Mouse (Mus musculus): Measurements from ENCODE around the gene Slc22a7. TPM values are rescaled to one million over a fixed set of nuclear protein-coding genes. Genes with fewer than 3 reads are reported as not detected.

Gene Slc22a7
- polyA plus RNA-seq, 1 experiment = not detected

DNA sequence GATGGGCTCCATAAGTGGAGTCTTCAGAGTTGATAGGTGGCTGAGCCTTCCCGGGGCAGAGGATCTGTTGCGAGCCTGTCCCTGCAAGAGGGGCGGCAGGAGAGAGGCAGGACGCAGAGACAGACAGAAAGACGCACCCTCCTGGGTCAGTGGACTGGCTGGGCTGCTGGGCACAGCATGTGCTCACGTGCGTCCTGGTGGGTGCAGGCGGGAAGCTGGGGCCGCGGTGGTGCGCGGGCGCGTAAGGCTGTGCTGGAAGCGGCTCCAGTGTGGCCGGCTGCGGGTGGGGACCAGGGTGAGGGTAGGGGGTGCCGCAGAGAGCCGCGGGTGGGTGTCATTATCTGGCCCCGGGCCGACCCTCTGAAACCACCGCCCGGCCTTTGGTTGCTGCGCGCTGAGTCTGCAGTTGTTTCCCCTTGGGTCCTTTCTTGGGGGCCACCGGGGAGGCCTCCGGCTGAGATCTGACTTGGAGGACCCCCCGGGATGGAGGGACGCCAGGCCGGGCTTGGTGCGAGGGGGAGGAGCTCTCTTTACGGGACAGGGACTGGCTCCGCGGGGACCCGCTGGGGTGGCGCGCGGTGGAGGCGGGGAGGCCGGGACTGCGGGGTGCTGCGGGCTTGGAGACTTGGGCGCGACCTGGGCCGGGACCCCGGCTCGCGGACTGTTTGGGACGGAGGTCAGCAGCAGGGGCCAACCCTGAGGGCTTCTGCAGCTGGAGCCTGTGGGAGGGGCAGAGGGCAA is 6.8 kb upstream of the Slc22a7 start:
- no peak for DNase-seq
- WGBS = 4% methylated on average over 49 of the region's 50 CpGs
- Histone ChIP-seq H3K4me3 (replicated peaks; ENCODE audit: extremely low read depth, low read depth, low read length) (no peak overlapping the region), H3K4me1 (ENCODE audit: control insufficient read depth, insufficient read depth, low read length) (no peaks in the 10 kb centered on the region)
- no peak for TF ChIP-seq CTCF (IDR thresholded peaks at IDR 0.05; ENCODE audit: insufficient read depth, low read length)
- no peak for TF ChIP-seq POLR2A (IDR thresholded peaks at IDR 0.05; ENCODE audit: borderline replicate concordance, extremely low read depth, low read depth, low read length)

DNA sequence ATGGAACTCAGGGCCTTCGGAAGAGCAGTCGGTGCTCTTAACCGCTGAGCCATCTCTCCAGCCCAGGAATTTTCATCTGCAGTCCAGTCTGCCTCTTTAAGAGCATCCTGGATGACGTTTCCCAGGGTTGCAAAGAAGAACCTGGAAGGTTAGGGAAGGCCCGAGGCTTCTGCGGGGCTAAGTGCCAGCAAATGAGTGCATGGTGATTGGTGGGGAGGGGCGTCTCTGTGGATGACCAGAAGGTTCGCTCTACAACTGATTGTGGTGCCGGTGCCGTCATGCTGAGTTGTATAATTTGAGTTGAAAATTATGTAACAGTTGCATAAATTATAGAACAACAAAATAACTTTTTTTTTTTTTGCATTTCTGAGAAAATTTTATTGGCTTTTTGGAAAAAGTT is 919 bp upstream of the Slc22a7 start:
- 91% methylated on average over 10 of the region's 10 CpGs for WGBS
- no peaks in the 10 kb centered on the region for H3K4me1 ChIP-seq (ENCODE audit: control insufficient read depth, insufficient read depth, low read length)
- no peak for DNase-seq
- H3K4me3 ChIP-seq (replicated peaks; ENCODE audit: extremely low read depth, low read depth, low read length) = no peak overlapping the region
- no peak for TF ChIP-seq CTCF (IDR thresholded peaks at IDR 0.05; ENCODE audit: insufficient read depth, low read length)
- no peak for TF ChIP-seq POLR2A (IDR thresholded peaks at IDR 0.05; ENCODE audit: borderline replicate concordance, extremely low read depth, low read depth, low read length)

DNA sequence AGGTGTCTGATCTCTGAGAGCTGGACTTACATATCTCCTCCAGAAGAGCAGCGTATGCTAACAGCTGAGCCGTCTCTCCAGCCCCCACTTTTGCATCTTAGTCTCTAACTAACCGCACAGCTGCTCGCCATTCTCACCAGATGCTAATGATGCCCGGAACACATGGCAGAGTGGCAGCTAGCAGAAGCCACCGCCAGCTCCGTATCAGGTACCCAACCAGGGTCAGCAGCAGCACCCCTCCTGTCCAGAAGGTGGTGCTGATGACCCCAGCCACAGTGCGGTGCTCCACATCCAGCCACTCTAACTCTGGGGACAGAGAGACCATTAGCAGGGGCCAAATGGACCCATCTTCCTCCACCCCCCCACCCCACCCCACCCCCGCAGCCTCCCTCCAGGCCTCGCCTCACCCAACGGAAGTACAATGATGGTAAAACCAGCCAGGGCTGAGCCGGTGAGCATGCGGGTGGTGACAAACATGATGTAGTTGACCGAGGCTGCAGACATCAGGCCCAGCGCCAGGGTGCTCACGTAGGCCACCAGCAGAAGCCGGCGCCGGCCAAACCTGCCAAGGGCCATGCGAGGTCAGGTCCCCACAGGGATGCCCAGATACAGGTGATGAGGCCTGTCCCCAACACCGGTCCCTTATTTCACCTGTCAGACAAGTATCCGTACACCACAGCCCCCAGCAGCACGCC is 1.4 kb downstream of the Slc22a7 start:
- DNase-seq = no peak
- WGBS = 27% methylated on average over 23 of the region's 23 CpGs
- Histone ChIP-seq H3K4me1 (ENCODE audit: control insufficient read depth, insufficient read depth, low read length) (no peaks in the 10 kb centered on the region), H3K4me3 (replicated peaks; ENCODE audit: extremely low read depth, low read depth, low read length) (no peak overlapping the region)
- TF ChIP-seq POLR2A (IDR thresholded peaks at IDR 0.05; ENCODE audit: borderline replicate concordance, extremely low read depth, low read depth, low read length) = no peak
- TF ChIP-seq CTCF (IDR thresholded peaks at IDR 0.05; ENCODE audit: insufficient read depth, low read length) = 0 out of 2 replicates have a peak, but pooled peaks have one; percentile 23

DNA sequence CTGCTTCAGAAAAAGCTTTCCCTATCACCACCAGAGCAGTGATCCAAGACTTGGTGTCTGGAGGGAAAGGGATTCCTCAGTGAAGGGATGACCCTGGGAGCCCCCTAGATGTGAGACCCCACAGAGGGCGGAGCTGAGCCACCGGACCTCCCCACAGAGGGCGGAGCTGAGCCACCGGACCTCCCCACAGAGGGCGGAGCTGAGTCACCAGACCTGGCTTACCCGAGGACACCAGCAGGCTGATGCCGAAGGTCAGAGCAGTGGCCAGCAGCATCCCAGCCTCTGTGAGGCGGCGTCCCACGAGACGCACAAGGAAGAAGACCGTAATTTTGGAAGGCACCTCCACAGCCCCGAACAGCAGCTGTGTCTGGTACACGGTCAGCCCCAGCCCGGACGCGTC is 4.6 kb downstream of the Slc22a7 start:
- Histone ChIP-seq H3K4me3 (replicated peaks; ENCODE audit: extremely low read depth, low read depth, low read length) (no peak overlapping the region), H3K4me1 (ENCODE audit: control insufficient read depth, insufficient read depth, low read length) (no peaks in the 10 kb centered on the region)
- TF ChIP-seq CTCF (IDR thresholded peaks at IDR 0.05; ENCODE audit: insufficient read depth, low read length) (no peak), POLR2A (IDR thresholded peaks at IDR 0.05; ENCODE audit: borderline replicate concordance, extremely low read depth, low read depth, low read length) (no peak)
- DNase-seq = no peak
- 8% methylated on average over 17 of the region's 17 CpGs for WGBS

DNA sequence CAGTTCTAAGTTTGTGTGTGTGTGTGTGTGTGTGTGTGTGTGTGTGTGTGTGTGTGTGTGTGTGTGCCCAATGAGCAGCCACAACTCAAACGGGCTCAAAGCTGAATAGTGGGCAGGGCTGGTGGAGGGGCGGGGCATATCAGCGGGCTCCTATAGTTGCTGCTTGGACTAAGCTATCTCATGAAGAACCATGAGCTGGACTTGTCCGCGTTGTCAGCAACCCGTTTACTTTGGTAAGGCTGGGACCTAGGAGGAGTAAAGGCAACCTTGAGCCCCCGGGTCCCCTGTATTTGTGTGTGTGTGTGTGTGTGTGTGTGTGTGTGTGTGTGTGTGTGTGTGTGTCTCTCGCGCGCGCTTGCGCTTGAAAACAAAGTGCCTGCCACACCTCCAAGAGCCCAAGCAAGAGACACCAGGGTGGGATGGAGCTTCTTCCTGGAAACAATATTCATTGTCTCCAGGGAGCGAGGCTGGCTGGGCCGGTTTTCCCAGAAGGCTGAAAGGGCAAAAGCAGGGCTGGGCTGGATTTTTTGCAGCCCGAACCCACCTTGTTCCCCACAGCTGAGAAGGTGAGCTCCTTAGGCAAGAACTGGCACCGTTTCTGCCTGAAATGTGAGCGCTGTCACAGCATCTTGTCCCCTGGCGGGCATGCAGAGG is 9.4 kb downstream of the Slc22a7 start, which contains the start of gene Crip3:
TSS of gene Crip3 (plus strand) at position 166 of the 654 bp plus-strand sequence.
- H3K4me1 ChIP-seq (ENCODE audit: control insufficient read depth, insufficient read depth, low read length) = no peaks in the 10 kb centered on the region
- no peak within 1 kb of the TSS for H3K4me3 ChIP-seq (replicated peaks; ENCODE audit: extremely low read depth, low read depth, low read length)
- TF ChIP-seq CTCF (IDR thresholded peaks at IDR 0.05; ENCODE audit: insufficient read depth, low read length) = no peak
- TF ChIP-seq POLR2A (IDR thresholded peaks at IDR 0.05; ENCODE audit: borderline replicate concordance, extremely low read depth, low read depth, low read length) = no peak
- DNase-seq = no peak
- WGBS = 9% methylated on average over 18 of the region's 18 CpGs

DNA sequence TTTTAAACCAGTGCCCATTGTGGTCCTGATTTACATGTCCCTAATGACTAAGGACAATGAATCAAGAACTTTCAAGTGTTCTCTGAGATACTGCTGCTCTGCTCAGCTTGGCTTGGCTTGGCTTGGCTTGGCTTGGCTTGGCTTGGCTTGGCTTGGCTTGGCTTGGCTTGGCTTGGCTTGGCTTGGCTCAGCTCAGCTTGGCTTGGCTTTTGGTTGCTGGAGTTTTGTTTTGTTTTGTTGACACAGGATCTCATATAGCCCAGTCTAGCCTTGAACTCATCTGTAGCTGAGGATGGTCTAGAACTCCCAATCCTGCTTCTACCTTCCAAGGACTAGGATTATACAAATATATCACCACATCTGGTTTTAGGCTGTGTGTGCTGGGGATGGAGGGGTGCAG is 11.8 kb downstream of the Slc22a7 start:
- DNase-seq = no peak

DNA sequence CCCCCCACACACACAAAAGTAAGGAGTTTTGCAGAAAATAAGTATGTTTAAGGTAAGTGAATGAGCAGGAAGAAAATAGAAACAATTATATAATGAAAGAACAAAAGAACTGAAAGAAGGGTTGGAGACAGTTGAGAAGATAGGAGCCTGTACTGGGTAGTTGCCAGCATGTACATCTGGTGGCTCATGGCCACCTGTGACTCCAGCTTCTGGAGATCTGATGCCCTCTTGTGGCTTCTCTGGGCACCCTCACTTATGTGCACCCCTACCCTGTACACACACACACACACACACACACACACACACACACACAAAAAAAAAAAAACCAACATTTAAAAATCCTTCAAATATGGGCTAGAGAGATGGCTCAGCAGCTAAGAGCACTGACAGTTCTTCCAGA is 18.5 kb downstream of the Slc22a7 start:
- Histone ChIP-seq H3K4me3 (replicated peaks; ENCODE audit: extremely low read depth, low read depth, low read length) (no peak overlapping the region), H3K4me1 (ENCODE audit: control insufficient read depth, insufficient read depth, low read length) (no peaks in the 10 kb centered on the region)
- DNase-seq = no peak
- TF ChIP-seq CTCF (IDR thresholded peaks at IDR 0.05; ENCODE audit: insufficient read depth, low read length) (no peak), POLR2A (IDR thresholded peaks at IDR 0.05; ENCODE audit: borderline replicate concordance, extremely low read depth, low read depth, low read length) (no peak)

More for the DNA sequence above, 11.8 kb downstream of the Slc22a7 start:
- Histone ChIP-seq H3K4me1 (ENCODE audit: control insufficient read depth, insufficient read depth, low read length) (no peaks in the 10 kb centered on the region), H3K4me3 (replicated peaks; ENCODE audit: extremely low read depth, low read depth, low read length) (no peak overlapping the region)
- TF ChIP-seq POLR2A (IDR thresholded peaks at IDR 0.05; ENCODE audit: borderline replicate concordance, extremely low read depth, low read depth, low read length) = no peak
- TF ChIP-seq CTCF (IDR thresholded peaks at IDR 0.05; ENCODE audit: insufficient read depth, low read length) = no peak

DNA sequence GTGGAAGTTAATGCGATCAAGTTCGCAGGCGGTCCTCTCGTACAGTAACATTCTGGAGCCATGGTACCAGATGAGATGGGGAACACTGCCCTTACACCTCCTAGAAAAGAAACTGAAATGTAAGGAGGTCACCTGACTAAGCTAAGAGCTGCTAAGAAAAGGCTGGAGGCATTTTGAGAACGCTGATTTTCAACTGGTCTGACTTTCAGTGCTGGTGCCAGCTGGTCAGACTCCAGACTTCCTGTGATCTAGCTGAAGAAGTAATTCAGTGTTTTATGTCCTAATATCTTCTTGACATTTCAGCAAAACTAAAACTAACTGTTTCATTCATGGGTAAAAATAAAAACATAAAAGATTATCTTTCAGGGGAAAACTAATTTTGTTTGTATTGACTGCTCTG is 19.6 kb downstream of the Slc22a7 start:
- no peak overlapping the region for H3K4me3 ChIP-seq (replicated peaks; ENCODE audit: extremely low read depth, low read depth, low read length)
- no peaks in the 10 kb centered on the region for H3K4me1 ChIP-seq (ENCODE audit: control insufficient read depth, insufficient read depth, low read length)
- WGBS = 55% methylated on average over 5 of the region's 5 CpGs
- no peak for DNase-seq
- TF ChIP-seq POLR2A (IDR thresholded peaks at IDR 0.05; ENCODE audit: borderline replicate concordance, extremely low read depth, low read depth, low read length) (no peak), CTCF (IDR thresholded peaks at IDR 0.05; ENCODE audit: insufficient read depth, low read length) (no peak)

DNA sequence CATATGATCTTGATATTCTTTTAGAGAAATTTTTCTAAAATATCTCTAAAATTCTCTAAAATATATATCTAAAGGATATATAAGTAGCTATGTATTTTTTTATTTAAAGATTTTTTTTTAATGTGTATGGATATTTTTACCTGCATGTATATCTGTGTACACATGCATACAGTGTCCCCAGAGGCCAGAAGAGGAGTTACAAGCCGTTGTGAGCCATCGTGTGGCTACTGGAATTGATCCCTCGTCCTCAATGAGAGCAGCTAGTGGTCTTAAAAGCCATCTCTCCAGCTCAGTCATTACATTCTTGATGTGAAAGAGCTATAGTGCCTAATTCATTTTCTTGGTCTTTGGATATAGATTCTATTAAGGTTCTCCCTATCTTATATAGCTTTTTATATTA is 29.8 kb downstream of the Slc22a7 start:
- TF ChIP-seq POLR2A (IDR thresholded peaks at IDR 0.05; ENCODE audit: borderline replicate concordance, extremely low read depth, low read depth, low read length) (no peak), CTCF (IDR thresholded peaks at IDR 0.05; ENCODE audit: insufficient read depth, low read length) (0 out of 2 replicates have a peak, but pooled peaks have one; percentile 17)
- DNase-seq = no peak
- WGBS = 33% methylated on average over 3 of the region's 3 CpGs
- no peaks in the 10 kb centered on the region for H3K4me1 ChIP-seq (ENCODE audit: control insufficient read depth, insufficient read depth, low read length)
- no peak overlapping the region for H3K4me3 ChIP-seq (replicated peaks; ENCODE audit: extremely low read depth, low read depth, low read length)
